Mouse (Mus musculus) CD4-positive, CD25-positive, alpha-beta regulatory T cell, adult 9 weeks (primary cell): ENCODE data around the gene Bbc3. TPM values are rescaled to one million over a fixed set of nuclear protein-coding genes. Genes with fewer than 3 reads are reported as not detected.

Source experiments
- polyA plus RNA-seq: library from polyadenylated mRNA; unstranded; fragments of 100-300 nt; shearing (Covaris generic); gene quantifications from one replicate; pipeline ENCODE4 v1.2.1, GENCODE M21; 2017

Gene Bbc3
- 4.4 TPM for polyA plus RNA-seq

GRCm38 (mm10) chr7:16308093-16308492 lies at the start of gene Bbc3:
TSS of gene Bbc3 (plus strand) at chr7:16308393.

DNA sequence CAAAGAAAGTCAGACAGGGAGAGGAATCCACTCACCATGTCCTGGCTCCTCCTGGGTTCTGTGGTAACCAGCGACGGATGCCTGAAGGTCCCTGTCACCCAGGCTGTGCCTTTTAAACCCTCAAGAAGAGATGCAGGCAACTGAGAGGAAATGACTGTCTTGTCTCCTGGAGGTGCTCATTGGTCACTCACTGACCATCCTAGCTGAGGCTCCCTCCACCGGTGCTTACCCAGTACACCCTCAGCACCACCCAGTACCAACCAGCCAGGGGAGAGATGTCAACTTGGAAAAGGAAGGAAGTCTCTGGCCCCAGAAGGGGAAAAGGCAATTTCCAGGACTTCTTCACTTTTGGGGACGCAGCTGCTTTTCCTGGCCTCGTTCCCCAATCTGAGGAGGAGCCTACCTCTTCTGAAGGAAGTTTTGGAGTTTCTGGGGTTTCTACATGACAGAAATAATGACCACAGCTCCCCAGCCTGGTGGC lies 49.0 kb upstream of the Bbc3 start, which contains the start of gene C5ar1:
Gene C5ar1 (minus strand): TSS at position 431 of the 481 bp plus-strand sequence.

DNA sequence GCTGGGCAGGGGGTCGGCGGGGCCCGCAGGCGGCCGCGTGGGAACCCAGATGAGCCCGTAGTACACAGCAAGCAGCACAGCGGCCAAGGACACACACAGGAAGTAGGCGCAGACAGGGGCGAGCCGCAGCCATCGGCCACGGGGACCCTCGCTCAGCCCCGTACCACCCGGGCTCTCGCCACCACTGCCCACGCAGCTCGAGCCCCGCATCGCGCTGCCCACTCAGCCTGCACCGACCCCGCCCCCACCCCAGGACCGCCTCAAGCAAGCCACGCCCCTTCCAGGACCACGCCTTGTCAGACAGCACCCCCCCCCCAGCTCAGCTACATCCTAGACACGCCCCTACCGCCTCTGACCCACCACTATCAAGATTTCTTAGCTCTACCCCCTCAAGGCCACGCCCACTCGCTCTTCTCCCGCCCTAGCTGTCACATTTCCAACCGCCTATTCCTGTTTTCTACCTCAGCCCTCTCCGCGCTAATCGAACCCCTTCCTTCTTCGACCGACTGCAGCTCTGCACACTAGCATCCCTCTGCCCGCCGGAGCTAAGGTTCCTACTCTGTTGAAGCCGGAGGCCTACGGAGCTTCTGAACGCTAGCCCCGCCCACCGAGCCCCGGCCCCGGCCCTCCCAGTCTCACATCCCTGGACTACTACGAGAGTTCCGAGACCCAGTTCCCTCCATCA lies 35.0 kb upstream of the Bbc3 start, which contains the start of gene Inafm1:
Gene Inafm1 (minus strand): TSS at position 537 of the 685 bp plus-strand sequence.

DNA sequence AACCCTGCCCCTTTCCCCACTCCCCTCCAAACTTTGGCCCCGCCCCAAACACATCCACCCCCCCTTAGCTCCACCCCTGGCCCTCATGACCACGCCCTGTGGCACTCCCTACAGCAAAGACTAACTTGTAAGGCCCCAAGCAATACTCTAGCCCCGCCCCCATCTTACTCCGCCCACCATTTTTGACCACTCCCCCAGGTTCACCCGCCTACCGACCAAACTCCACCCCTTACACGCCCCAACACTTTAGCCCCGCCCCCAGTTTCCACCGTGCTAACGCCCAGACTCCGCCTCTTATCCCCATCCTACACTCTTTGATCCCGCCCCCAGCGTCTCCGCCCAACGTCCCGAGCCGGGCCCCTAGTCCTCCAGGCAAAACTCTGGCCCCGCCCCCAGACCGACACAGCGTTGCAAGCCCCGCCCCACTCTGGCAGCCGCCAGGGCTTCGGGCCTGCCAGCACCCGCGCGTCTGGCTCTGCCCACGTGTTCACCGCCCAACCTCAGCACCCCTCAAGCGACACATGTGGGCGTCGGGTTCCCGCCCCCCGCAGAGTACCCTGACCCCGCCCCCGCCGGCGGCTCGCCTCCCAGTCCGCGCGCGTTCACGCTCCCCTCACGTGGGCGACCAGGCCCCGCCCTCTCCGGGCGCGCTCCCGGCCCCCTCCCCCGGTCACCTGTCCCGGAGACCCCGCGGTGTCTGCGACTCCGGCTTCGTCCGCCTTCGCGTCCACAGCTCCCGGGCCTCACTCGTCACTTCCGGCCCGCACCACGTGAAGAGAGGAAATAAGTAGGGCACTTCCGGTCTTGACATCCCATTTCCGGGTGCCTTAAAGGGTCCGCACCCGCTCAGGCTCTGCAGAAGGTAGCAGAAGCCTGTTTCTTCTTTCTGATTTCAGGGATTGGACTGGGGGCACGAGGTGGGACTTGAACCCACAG lies 21.9 kb upstream of the Bbc3 start, which contains the start of gene Ccdc9:
Gene Ccdc9 (minus strand): TSS at position 770 of the 936 bp plus-strand sequence.

Other genes with a start within 250 kb of the Bbc3 start
- gene Zfp541, start 246.6 kb upstream of the Bbc3 start, polyA plus RNA-seq, result 0.06 TPM
- gene Napa, start 209.9 kb upstream of the Bbc3 start, polyA plus RNA-seq, result 269 TPM
- gene Kptn, start 188.5 kb upstream of the Bbc3 start, polyA plus RNA-seq, result 27.0 TPM
- not detected for gene Slc8a2, start 178.6 kb upstream of the Bbc3 start, polyA plus RNA-seq
- gene Meis3, start 133.3 kb upstream of the Bbc3 start, polyA plus RNA-seq, result 42.9 TPM
- 36.4 TPM for gene Dhx34, start 86.4 kb upstream of the Bbc3 start, polyA plus RNA-seq
- gene C5ar2, start 64.2 kb upstream of the Bbc3 start, polyA plus RNA-seq, result not detected
- not detected for gene C5ar1, start 48.9 kb upstream of the Bbc3 start, polyA plus RNA-seq
- 2.8 TPM for gene Inafm1, start 34.8 kb upstream of the Bbc3 start, polyA plus RNA-seq
- 60.6 TPM for gene Ccdc9, start 21.6 kb upstream of the Bbc3 start, polyA plus RNA-seq
- gene Sae1, start 79.4 kb downstream of the Bbc3 start, polyA plus RNA-seq, result 148 TPM
- 19.5 TPM for gene Zc3h4, start 92.5 kb downstream of the Bbc3 start, polyA plus RNA-seq
- 8.4 TPM for gene Tmem160, start 144.4 kb downstream of the Bbc3 start, polyA plus RNA-seq
- gene Npas1, start 169.3 kb downstream of the Bbc3 start, polyA plus RNA-seq, result not detected